Mouse (Mus musculus) E14TG2a.4 (cell line): ENCODE data around the gene Lin9.

Experiments used
- H3K27me3 ChIP-seq: 2 replicates; pipeline ENCODE4 v1.6.1; 2014; ENCODE audit warnings: low read length, control low read depth; ENCODE audit not compliant: insufficient read depth
- H3K36me3 ChIP-seq: 2 replicates; pipeline ENCODE4 v1.6.1; 2014; ENCODE audit warnings: low read length, control low read depth; ENCODE audit not compliant: insufficient read depth
- H3K4me1 ChIP-seq: replicated peaks from 2 replicates; pipeline ENCODE4 v1.6.1; 2014; ENCODE audit warnings: low read depth, low read length, control low read depth
- H3K4me3 ChIP-seq: replicated peaks from 2 replicates; pipeline ENCODE4 v1.5.1; 2014; ENCODE audit warnings: mild to moderate bottlenecking, low read length
- H3K9me3 ChIP-seq: 2 replicates; pipeline ENCODE4 v1.6.1; 2014; ENCODE audit warnings: low read length, control low read depth
- CTCF ChIP-seq: conservative IDR thresholded peaks from 2 replicates; pipeline ENCODE4 v1.5.1; 2014; ENCODE audit warnings: low read length
- NANOG ChIP-seq: IDR thresholded peaks from 2 replicates; pipeline ENCODE4 v1.6.1; 2014; ENCODE audit warnings: borderline replicate concordance, low read length, mixed read lengths
- POU5F1 ChIP-seq: IDR thresholded peaks from 2 replicates; pipeline ENCODE4 v1.6.1; 2014; ENCODE audit warnings: low read length, borderline replicate concordance

The Lin9 gene

GRCm38 (mm10) chr1:180691284-180691683 is 50.3 kb downstream of the Lin9 start:
- Histone ChIP-seq H3K36me3 (peaks cover 47% of the 10 kb centered on the region), H3K27me3 (peaks cover 23% of the 10 kb centered on the region), H3K4me1 (peaks cover 5% of the 10 kb centered on the region), H3K9me3 (no peaks in the 10 kb centered on the region), H3K4me3 (no peak overlapping the region)
- TF ChIP-seq POU5F1 (no peak), NANOG (no peak), CTCF (no peak)

- H3K27me3 ChIP-seq = peaks cover 62% of the 10 kb centered on the region
- TF ChIP-seq NANOG (no peak), POU5F1 (no peak), CTCF (no peak)
- H3K4me3 ChIP-seq = peak within 1 kb of the TSS; percentile 83
- peaks cover 1% of the 10 kb centered on the region; the same call in 1 of the 2 replicates for H3K36me3 ChIP-seq
- H3K9me3 ChIP-seq = no peaks in the 10 kb centered on the region
- H3K4me1 ChIP-seq = peaks cover 15% of the 10 kb centered on the region
These were observed 55.8 kb downstream of the Lin9 start, which contains the start of gene Mixl1 for GRCm38 (mm10) chr1:180696626-180697352. Gene Mixl1, minus strand, starts transcription at chr1:180697034.

- Histone ChIP-seq H3K4me1 (peaks cover 15% of the 10 kb centered on the region), H3K9me3 (no peaks in the 10 kb centered on the region)
These were observed 57.1 kb downstream of the Lin9 start for GRCm38 (mm10) chr1:180698063-180698462.

GRCm38 (mm10) chr1:180703400-180703799 is 62.5 kb downstream of the Lin9 start:
- Histone ChIP-seq H3K4me1 (no peaks in the 10 kb centered on the region), H3K9me3 (no peaks in the 10 kb centered on the region), H3K27me3 (peaks cover 41% of the 10 kb centered on the region), H3K4me3 (no peak overlapping the region), H3K36me3 (no peaks in the 10 kb centered on the region)
- TF ChIP-seq CTCF = no peak

More at GRCm38 (mm10) chr1:180698063-180698462, 57.1 kb downstream of the Lin9 start:
- H3K36me3 ChIP-seq = no peaks in the 10 kb centered on the region
- peaks cover 67% of the 10 kb centered on the region for H3K27me3 ChIP-seq
- H3K4me3 ChIP-seq = no peak overlapping the region
- TF ChIP-seq NANOG = no peak
- TF ChIP-seq CTCF = no peak
- no peak for TF ChIP-seq POU5F1

- Histone ChIP-seq H3K27me3 (peaks cover 26% of the 10 kb centered on the region; the same call in 1 of the 2 replicates), H3K4me1 (no peaks in the 10 kb centered on the region), H3K4me3 (no peak overlapping the region), H3K9me3 (no peaks in the 10 kb centered on the region), H3K36me3 (no peaks in the 10 kb centered on the region)
- no peak for TF ChIP-seq POU5F1
- TF ChIP-seq NANOG = no peak
- TF ChIP-seq CTCF = no peak
These were observed 66.4 kb downstream of the Lin9 start for GRCm38 (mm10) chr1:180707368-180707767.

- H3K9me3 ChIP-seq = no peaks in the 10 kb centered on the region
- no peaks in the 10 kb centered on the region for H3K36me3 ChIP-seq
- TF ChIP-seq POU5F1 (no peak), NANOG (no peak), CTCF (no peak)
- H3K4me1 ChIP-seq = no peaks in the 10 kb centered on the region
- H3K27me3 ChIP-seq = peaks cover 23% of the 10 kb centered on the region; the same call in 1 of the 2 replicates
- no peak overlapping the region for H3K4me3 ChIP-seq
These were observed 66.9 kb downstream of the Lin9 start for GRCm38 (mm10) chr1:180707813-180708212.

GRCm38 (mm10) chr1:180708935-180709776 is 68.2 kb downstream of the Lin9 start:
- Histone ChIP-seq H3K9me3 (no peaks in the 10 kb centered on the region), H3K36me3 (no peaks in the 10 kb centered on the region), H3K4me3 (no peak overlapping the region), H3K27me3 (peaks cover 16% of the 10 kb centered on the region; the same call in 1 of the 2 replicates), H3K4me1 (no peaks in the 10 kb centered on the region)
- TF ChIP-seq CTCF (no peak), POU5F1 (no peak), NANOG (no peak)

GRCm38 (mm10) chr1:180718756-180719155 is 77.8 kb downstream of the Lin9 start:
- TF ChIP-seq CTCF = no peak
- TF ChIP-seq NANOG = no peak
- no peak for TF ChIP-seq POU5F1
- no peaks in the 10 kb centered on the region for H3K4me1 ChIP-seq
- no peaks in the 10 kb centered on the region for H3K9me3 ChIP-seq
- H3K27me3 ChIP-seq = 0 out of 2 replicates have a peak, but pooled peaks cover 4% of the 10 kb centered on the region
- H3K4me3 ChIP-seq = no peak overlapping the region
- H3K36me3 ChIP-seq = no peaks in the 10 kb centered on the region
